Mouse (Mus musculus) inflammation-experienced regulatory T-cells, adult 16 weeks (primary cell): ENCODE results near the gene Gzma. TPM values are rescaled to one million over a fixed set of nuclear protein-coding genes. Genes with fewer than 3 reads are reported as not detected.

Experiments used
- polyA plus RNA-seq: library from polyadenylated mRNA; unstranded; fragments of 100-300 nt; shearing (Covaris generic); gene quantifications from one replicate; pipeline ENCODE4 v1.2.1, GENCODE M21; 2017

Gene Gzma
- 1.0 TPM for polyA plus RNA-seq

GRCm38 (mm10) chr13:113100879-113101278, at the start of gene Gzma:
Gzma (minus strand) TSS chr13:113100981.

GRCm38 (mm10) chr13:113046211-113046883, 54.4 kb downstream of the Gzma start, which contains the start of gene Gpx8:
Gpx8 (minus strand) TSS chr13:113046410.

Other genes starting within 250 kb of the Gzma start
- 96.0 TPM for gene Mtrex, start 173.6 kb downstream of the Gzma start, polyA plus RNA-seq
- gene Dhx29, start 173.5 kb downstream of the Gzma start, polyA plus RNA-seq, result 41.5 TPM
- gene Ccno, start 113.2 kb downstream of the Gzma start, polyA plus RNA-seq, result 0.22 TPM
- not detected for gene Mcidas, start 107.1 kb downstream of the Gzma start, polyA plus RNA-seq
- not detected for gene Cdc20b, start 65.9 kb downstream of the Gzma start, polyA plus RNA-seq
- gene Gpx8, start 54.6 kb downstream of the Gzma start, polyA plus RNA-seq, result not detected
- 0.13 TPM for gene Esm1, start 108.7 kb upstream of the Gzma start, polyA plus RNA-seq
- 1.7 TPM for gene Gzmk, start 124.9 kb upstream of the Gzma start, polyA plus RNA-seq
- gene BC067074, start 192.2 kb upstream of the Gzma start, polyA plus RNA-seq, result not detected